Mouse (Mus musculus) adrenal gland, adult 2 months (tissue): ENCODE measurements around the gene Tmem14c. TPM values are rescaled to one million over a fixed set of nuclear protein-coding genes. Genes with fewer than 3 reads are reported as not detected.

Experiments
- DNase-seq: peaks from one replicate; pipeline ENCODE4 v3.0.0; 2021
- polyA plus RNA-seq: library from polyadenylated mRNA; depleted of rRNA; stranded (reverse); fragments of >200 nt; gene quantifications from 2 replicates; pipeline ENCODE4 v1.2.3, GENCODE M21; 2012; rRNA removed
- total RNA-seq, 2 experiments: library from RNA; stranded (reverse); gene quantifications; 2 replicates each; pipeline ENCODE4 v1.2.3; 2021

The Tmem14c gene
- total and polyA plus RNA-seq, 3 experiments: 84.7 to 176 (median 126) TPM

- DNase-seq: no peak
These were observed 7.8 kb upstream of the Tmem14c start for GRCm38 (mm10) chr13:41008271-41008670.

- no peak for DNase-seq
These were observed 7.1 kb upstream of the Tmem14c start for GRCm38 (mm10) chr13:41008946-41009345.

GRCm38 (mm10) chr13:41016797-41017405, 809 bp downstream of the Tmem14c start:
- DNase-seq: peak; percentile 49

DNA sequence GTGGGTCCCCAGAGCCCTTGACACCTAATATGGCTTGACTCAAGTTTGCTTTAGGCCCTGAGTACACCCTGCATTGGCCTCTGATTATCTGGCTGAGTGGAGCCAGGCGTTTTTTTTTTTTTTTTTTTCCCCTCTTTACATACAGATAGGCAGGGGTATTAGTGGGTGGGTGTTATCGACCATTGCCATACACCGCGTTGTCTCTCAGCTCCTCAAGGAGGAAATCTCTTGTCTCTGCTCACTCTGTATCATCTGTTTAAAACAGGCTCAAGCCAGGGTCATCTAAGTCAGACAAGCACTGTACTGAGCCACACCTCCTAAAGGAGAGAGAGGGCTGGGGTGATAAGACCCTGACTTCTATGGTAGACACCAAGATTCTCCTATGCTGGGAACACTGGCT, 1.7 kb downstream of the Tmem14c start:
- DNase-seq: no peak

DNA sequence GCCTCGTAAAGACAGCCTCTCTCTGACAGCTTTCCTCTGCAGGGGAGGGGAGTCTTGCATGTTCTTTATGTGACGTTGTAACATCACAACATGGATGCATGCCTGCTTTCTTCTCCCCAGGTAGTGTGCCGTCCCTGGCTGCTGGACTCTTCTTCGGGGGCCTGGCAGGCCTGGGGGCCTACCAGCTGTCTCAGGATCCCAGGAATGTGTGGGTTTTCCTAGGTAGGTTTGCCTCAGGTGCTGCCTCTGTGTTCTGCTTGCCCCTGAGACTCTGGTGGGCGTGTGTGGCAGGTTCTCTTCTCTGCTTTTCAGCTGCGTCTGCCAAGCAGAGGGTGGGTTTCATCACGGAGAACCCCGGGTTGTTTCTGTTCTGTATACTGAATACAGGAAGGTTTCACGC, 2.1 kb downstream of the Tmem14c start:
- no peak for DNase-seq

DNA sequence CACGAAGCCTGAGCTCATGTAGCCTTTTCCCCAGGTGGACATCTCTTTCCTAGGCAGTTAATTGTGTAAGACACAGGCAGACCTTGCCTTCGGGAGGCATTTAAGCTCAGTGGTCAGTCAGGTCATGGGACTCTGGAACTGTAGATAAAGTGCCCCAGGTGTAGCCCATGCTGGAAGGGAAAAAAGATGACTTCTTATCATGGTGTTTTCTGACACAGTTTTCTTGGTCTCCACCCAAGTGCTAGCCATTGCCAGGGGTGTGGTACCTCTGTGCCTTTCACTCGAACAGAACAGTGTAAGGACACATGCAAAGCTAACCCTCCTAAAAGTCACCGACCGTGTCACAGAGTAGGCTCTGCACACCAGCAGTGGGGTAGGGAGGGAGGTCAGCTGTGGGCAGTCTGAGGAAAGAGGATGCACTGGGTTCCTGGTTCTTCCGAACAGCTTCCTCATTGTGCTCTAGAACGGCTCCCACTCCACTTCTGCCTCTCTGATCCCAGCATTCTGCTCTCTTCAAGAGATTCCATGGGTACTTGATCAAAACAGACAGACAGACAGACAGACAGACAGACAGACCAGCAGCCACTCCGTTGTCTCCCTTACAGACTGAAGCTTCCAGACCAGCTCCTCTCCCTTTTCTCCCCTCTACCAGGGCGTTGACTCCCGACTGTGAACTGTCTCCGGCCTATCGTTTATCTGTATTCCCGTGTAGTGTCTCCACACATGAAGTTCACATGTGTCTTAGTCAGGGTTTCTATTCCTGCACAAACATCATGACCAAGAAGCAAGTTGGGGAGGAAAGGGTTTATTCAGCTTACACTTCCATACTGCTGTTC, 2.9 kb downstream of the Tmem14c start:
- no peak for DNase-seq

GRCm38 (mm10) chr13:41020494-41020893, 4.4 kb downstream of the Tmem14c start:
- DNase-seq: no peak

DNA sequence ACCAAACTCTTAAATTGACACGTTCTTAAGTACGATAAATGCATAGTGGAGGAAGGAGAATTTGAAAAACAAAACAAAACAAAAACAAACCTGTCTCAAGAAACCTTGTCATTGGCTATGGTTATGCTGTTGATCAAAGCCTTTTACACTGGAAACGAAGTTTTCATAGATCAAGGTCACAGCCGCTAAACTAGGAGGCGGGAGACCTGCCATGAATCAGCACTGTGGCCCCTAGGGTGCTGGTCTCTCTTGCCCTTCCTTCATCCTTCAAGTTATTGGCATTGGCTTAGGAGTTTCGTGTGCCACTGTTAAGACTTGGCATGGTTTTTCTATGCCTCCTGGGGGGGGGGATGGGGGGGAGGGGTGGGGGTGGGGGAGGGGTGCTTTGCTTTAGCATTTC, 5.5 kb downstream of the Tmem14c start:
- peak; percentile 39 for DNase-seq

DNA sequence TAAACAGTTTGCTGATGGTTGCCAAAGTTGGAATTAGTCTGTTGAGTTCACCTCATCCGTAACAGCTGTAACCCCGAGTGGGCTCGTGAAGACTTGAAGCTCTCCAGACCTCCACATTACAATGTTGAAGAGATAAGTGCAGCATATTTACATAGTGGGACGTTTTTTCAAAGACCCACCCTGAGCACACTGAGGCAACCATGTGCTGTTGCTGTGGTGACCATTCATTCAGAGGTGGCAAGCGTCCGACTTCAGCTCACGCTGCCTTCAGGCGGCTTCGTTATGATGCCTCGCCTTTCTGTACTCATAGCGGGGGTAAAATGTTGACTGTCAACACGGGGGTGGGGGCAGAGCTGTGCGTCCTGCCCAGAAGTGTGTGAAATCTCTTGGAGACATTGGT, 6.0 kb downstream of the Tmem14c start:
- DNase-seq: no peak

- DNase-seq: no peak
These were observed 14.0 kb downstream of the Tmem14c start for GRCm38 (mm10) chr13:41030098-41030497.

GRCm38 (mm10) chr13:41042511-41042910, 26.4 kb downstream of the Tmem14c start:
- no peak for DNase-seq

DNA sequence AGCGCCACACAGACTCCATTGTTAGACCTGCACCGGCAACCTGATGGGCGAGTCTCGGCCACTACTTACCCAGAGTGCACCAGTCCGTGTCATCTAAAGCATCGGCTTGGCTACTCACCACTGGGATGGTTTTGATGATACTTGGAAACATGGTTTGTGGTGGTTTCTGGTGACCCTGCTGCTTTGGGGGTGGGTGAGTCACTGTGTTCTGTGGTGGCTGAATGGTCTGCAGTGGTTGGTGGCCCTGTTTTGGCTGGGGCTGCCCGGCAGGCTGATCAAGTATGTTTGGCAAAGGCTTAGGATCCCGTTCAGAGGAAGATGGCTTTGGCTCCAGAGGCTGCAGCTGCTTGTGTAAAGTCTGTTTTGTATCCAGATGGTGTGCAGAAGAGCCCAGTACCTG, 29.8 kb downstream of the Tmem14c start:
- DNase-seq: no peak

DNA sequence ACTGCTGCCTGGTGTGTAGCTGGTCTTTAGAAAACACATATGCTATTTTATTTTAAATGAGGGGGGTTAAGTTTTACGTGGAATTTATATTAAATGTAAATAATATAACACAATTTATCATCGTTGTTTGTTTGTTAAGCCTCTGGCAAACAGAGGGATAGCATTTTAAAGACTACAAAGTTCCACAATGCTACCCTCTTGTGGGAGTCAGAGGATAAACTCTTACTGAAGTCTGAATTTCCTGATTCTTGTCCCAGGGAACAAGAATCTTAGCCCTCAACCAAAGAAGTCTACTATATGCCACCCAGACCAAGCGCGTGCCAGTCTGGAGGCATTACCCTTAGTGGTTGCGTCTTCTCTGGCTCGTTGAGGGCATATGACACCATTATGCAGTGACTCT, 31.2 kb downstream of the Tmem14c start:
- no peak for DNase-seq

DNA sequence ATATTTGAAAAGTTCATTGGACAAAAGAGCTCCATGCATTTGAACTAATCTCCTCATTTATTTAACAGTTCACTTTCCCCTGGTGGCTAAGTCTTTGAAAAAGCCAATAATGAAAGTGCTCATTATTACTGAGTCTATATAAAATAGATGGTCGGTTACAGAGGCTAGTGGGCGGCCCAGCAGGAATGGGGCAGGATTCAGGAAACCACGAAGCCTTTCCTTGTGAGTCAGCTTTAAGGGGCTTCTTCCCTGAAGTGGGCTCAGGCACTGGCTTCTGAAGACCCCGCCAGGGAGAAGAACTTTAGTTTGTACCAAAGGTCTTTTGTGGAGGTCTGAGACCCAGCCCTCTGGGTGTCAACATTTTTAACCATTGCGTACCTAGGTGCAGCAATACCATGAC, 35.9 kb downstream of the Tmem14c start:
- no peak for DNase-seq

DNA sequence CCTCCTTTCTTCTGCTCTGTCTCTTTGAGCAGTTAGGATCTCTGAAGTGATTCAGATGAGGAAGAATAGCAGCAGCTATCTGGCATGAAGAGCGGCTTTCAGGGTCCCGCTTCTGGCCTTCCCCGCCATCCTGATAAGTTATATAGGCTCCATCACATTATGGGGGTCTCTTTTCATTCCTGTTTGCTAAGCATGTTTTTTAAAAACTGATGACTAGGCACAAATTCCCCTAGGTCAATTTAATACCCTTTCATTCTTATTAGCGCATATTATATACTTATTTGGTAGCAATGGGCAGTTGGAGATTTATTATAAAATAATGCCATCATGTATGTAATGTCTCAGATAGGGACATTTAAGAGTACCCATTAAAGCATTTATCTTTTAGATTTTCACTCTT, 51.5 kb downstream of the Tmem14c start:
- no peak for DNase-seq

DNA sequence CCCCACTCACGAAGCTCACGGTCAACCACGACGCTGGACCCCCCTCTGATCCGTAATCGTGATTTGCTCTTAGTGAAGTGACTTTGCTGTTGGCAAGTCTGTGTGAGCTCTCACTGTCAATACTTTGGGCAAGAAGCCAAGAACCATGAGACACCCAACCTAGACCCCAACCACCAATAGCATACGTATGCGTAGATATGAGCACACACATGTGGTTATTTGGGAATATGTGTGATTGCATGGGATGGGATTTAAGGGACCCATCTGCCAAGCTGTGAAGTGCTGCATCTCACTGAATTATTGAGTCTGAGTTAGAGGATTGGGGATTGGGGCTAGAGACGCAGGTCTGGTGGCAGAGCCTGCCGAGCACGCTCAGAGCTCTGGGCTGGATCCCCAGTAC, 55.5 kb downstream of the Tmem14c start:
- no peak for DNase-seq

Other genes with a start within 250 kb of the Tmem14c start
- gene Gcnt2, start 156.5 kb upstream of the Tmem14c start, total RNA-seq: 1 to 10 TPM; 6.7 to 8.5 TPM
- 0.66 and 0.97 TPM in 2 replicates for gene Gcnt2, start 156.5 kb upstream of the Tmem14c start, polyA plus RNA-seq
- 10 to 100 TPM; 50.1 to 61.7 TPM for gene Pak1ip1, start 15.3 kb upstream of the Tmem14c start, total RNA-seq
- gene Pak1ip1, start 15.3 kb upstream of the Tmem14c start, polyA plus RNA-seq: 78.6 and 87.0 TPM in 2 replicates
- gene Mak, start 63.4 kb downstream of the Tmem14c start, total RNA-seq: under 1 TPM; 0.14 TPM
- 0.02 TPM in 1 of 2 replicates, not detected in the other for gene Mak, start 63.4 kb downstream of the Tmem14c start, polyA plus RNA-seq
- gene Gcm2, start 94.7 kb downstream of the Tmem14c start, total RNA-seq: not detected
- gene Gcm2, start 94.7 kb downstream of the Tmem14c start, polyA plus RNA-seq: not detected in 2 replicates
- not detected for gene Sycp2l, start 98.0 kb downstream of the Tmem14c start, total RNA-seq
- not detected in 2 replicates for gene Sycp2l, start 98.0 kb downstream of the Tmem14c start, polyA plus RNA-seq
- 1 to 10 TPM in 1 of 2 experiments, under 1 TPM in 1; 0.35 to 1.2 TPM for gene Elovl2, start 204.1 kb downstream of the Tmem14c start, total RNA-seq
- 0.04 and 0.07 TPM in 2 replicates for gene Elovl2, start 204.1 kb downstream of the Tmem14c start, polyA plus RNA-seq
- gene Smim13, start 233.6 kb downstream of the Tmem14c start, total RNA-seq: 10 to 100 TPM in 1 of 2 experiments, 1 to 10 TPM in 1; 9.7 to 11.0 TPM
- gene Smim13, start 233.6 kb downstream of the Tmem14c start, polyA plus RNA-seq: 6.2 and 8.1 TPM in 2 replicates